Mouse (Mus musculus): Measurements from ENCODE around the gene Tmtc4. TPM values are rescaled to one million over a fixed set of nuclear protein-coding genes. Genes with fewer than 3 reads are reported as not detected.
A peak's percentile ranks its signal among the peaks of the same experiment; 100 is the strongest.

Gene Tmtc4
- total RNA-seq, 2 experiments from 2014 or later: 34.8 to 52.1 TPM

DNA sequence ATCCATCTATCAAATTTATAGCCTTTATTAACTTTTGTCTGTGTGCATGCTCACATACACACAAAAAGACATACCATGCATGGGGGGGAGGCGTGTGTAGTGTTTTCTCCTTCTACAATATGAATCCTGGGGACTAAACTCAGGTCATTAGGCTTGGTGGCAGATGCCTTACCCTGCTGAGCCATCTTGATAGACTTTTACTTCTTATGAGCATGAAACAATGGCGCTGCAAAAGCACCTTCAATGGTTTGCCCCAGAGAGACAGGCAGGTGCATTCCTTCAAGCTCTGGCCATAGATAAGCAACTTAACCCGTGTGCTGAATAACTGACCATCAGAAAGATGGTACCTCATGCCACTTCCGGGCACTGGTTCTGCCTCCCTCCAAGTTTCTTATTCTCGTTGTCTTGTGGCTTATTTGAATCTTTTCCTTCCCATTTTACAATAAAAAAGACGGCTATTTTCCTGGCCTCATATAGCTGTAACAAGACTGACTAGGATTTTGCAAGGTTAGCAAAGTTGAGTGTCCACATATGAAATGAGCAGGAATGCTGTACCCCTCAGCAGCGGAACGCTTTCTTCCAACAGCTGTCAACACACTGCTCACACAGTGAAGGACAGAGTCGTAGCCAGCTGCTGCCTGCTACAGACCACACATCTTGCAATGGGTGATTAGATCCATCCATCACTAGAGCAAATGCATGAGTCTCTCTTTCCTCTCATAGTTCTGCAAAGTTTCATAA lies 6.6 kb downstream of the Tmtc4 start:
- DNase-seq (ENCODE audit: extremely low spot score in 1 of 2, low spot score in 2 of 2): no peak

DNA sequence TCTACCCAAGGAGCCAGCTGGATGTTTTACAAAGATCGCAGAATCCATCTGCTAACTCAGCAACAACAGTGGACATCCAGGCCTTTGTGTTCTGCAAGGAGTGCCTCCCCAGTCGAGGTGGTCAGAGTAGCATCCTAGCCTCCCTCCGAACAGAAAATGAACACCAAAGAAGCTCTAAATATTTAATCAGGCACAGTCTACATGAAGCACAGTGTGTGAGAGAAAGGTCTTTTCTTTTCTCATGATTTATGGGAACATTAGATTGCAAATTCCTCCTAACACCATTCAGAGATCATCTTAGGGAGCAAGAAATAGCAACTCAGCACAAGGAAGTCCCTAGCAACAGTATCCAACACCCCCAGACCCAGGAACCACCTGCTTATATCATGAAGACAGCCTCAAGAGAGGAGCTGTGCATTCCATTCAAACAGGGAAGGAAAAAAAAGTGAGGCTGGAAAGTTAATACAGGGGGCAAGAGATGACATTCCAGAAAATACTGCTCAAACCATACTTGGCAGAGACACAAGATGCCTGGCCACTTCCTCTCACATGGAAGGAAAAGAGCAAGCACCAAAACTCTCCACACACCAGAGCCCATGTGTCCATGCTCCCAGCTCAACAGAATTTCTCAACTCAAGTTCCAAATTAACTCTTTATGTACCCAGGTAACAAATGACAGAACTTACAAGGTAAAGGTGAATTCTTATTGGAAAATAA lies 8.8 kb downstream of the Tmtc4 start:
- intact Hi-C loops (cut with DNase I): no loop called here
- DNase-seq (ENCODE audit: extremely low spot score in 1 of 2, low spot score in 2 of 2): no peak

More for the DNA sequence above, 6.6 kb downstream of the Tmtc4 start:
- intact Hi-C loops (cut with DNase I): no loop called here

DNA sequence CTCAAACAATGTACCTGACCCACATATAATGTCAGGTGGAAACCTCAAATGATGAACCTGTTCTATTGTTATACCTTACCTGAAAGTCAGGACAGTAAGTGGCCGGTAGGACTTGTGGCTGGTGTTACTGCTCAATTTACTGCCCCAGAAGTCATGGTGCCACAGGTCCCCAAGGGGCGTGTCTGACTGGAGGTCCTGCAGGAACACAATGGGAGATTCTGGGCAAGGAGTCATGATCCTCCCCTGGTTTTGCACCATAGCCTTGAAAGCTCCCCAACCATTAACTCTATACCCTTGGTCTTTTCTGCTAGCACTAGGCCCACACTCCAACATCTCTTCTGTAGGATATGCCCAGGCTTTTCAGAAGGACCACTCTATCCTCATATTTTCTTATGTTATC lies 10.7 kb downstream of the Tmtc4 start:
- DNase-seq (ENCODE audit: extremely low spot score in 1 of 2, low spot score in 2 of 2): no peak
- intact Hi-C loops (cut with DNase I): no loop called here

DNA sequence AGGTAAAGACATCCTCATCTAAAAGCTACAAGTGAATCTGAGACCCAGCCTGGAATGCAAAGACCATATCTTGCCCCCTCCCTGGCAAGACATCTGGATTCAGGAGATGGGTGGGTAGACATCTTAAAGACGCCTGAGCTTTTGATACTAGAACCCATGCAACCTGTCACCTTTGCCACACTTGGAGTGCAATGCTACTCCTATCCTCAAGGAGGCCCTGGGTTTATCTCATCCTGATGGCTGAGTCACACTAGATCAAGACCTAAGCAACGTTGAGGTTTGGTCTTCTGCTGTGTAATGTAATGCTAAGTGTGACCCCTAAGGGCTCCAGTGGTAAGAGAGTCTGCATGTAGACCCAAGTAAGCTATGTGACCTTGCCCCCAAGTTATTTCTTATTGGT lies 15.8 kb downstream of the Tmtc4 start:
- intact Hi-C loops (cut with DNase I): no loop called here
- DNase-seq (ENCODE audit: extremely low spot score in 1 of 2, low spot score in 2 of 2): no peak

DNA sequence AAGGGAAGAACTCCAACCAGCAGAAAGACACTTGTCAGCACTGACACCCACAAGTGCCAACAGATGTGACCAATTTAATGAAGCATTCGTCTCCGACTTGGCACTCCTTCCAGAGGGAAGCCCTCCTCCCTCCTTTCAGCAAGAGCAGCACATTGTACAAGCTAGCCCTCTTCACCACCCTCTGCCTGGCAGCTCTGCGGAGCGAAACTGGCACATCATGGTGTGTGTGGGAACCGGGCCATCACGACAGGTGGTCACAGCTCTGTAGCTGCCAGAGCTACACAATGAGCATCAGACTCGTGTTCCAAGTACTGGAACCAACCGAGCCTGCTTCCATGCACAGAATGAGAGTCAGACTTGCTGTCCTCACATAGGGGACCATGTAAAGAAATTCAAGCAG lies 25.9 kb downstream of the Tmtc4 start:
- DNase-seq (ENCODE audit: extremely low spot score in 1 of 2, low spot score in 2 of 2): peak; percentile 79 to 84
- intact Hi-C loops (cut with DNase I): no loop called here

DNA sequence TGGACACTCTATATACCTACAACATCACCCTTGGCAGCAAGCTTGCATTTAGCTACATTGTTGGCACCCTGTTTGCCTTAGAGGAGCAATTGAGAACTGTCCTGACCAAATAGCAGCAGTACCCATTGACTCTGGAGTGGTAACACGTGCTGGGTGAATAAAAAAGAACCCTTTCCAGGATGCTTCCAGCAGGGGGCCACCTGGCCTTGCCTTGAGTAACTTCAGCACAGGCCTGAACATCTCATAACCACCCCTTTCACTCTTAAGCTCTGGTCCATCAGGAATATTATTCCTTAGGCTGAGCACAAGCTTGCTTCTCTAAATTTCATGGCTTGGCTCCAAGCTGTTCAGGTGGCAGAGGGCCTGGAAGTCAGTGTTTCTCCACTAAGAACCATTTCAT lies 30.5 kb downstream of the Tmtc4 start:
- DNase-seq (ENCODE audit: extremely low spot score in 1 of 2, low spot score in 2 of 2): peak; percentile 58 to 62
- intact Hi-C loops (cut with DNase I): loop anchor here (5.0 kb wide), 1 partner anchor 289 kb away; no protein-coding TSS in a partner anchor

DNA sequence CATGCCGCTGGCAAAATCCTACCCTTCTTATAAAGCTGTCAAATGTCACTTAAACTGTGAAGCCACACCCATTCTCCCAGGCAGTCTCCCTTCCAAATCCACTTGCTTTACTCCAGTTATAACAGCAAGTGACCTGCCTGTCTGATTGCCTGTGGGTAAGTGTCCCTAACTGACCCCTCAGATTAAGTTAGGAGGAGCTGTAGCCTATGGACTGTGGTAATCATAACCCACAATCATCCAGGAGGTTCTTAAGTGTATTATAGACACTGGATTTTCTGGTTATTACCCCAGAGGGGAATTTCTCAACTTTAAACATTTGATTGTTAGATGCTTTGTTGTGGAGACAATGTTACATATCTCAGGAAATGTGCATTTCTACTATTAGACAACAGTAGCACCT lies 31.3 kb downstream of the Tmtc4 start:
- no peak for DNase-seq (ENCODE audit: extremely low spot score in 1 of 2, low spot score in 2 of 2)
- intact Hi-C loops (cut with DNase I): loop anchor here (5.0 kb wide), 1 partner anchor 290 kb away; no protein-coding TSS in a partner anchor

DNA sequence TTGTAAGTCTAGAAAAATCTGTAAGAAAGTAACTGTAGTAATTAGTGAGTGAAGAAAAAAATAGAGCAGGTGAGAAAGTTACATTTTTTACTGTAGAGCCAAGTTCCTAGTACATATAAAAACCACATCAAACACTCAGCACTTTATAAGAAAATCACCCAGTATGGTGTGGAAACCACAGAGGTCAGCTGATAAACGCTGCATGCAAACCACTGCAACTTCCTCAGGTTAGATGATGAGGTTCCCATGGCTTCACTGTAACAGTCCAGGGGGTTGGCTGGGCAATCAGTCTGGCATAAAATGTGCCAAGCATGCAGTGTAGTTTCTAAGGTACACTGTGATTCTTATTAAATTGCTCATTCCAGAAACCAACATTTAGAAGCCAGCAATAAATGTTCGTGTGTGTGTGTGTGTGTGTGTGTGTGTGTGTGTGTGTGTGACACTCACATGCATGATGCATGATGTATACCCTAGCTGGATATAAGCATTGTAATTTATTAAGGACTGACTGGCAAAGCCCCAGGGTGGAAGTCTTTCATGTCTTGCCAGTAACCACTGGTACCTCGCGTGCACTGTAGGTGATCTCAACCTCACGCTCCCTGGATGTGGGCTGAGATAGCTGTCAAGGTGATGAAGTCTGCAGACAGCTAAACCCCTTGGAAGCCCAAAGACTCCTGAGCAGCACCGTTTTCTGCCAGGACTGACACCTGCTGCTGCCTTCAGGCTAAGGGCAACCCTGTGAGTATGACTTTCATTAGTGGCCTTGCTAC lies 32.0 kb downstream of the Tmtc4 start:
- intact Hi-C loops (cut with DNase I): loop anchor here (5.0 kb wide), 1 partner anchor 290 kb away; no protein-coding TSS in a partner anchor
- no peak for DNase-seq (ENCODE audit: extremely low spot score in 1 of 2, low spot score in 2 of 2)

DNA sequence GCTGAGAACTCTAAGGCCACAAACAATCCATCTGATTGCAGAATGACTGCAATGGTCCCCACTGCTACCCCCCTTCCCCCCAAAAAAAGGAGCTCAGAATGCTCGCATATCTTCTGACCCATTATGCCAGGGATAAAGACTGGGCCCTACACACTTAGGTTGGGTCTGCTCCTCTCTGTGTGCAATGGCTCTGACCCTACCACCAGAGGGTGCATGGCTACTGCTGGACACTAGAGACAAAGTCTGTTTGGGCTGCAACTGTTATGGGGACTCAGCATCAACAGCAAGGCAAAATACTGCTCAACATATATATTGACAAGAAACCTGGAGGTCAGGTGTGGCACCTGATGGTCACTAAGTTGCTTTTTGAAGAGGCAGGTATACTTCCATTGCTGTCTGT lies 32.9 kb downstream of the Tmtc4 start:
- no peak for DNase-seq (ENCODE audit: extremely low spot score in 1 of 2, low spot score in 2 of 2)
- intact Hi-C loops (cut with DNase I): loop anchor here (5.0 kb wide), 1 partner anchor 291 kb away; no protein-coding TSS in a partner anchor

DNA sequence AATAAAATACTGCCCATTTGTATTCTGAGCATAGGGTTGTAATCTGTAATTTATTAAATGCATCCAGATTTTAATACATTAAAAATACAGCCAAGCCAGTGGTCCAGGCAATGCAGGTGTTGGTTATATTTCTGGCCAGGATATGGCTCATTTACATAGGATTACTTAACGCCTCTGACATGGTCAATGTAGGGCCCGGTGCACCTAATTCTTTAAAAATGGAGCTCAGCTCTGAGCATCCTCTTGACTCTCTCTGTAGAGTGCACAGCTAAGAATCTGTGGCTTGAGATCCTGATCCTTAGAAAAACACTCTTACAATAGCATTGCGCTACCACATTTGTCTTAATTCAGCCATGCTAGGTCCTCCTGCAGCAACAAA lies 40.4 kb downstream of the Tmtc4 start:
- DNase-seq (ENCODE audit: extremely low spot score in 1 of 2, low spot score in 2 of 2): no peak
- intact Hi-C loops (cut with DNase I): no loop called here

DNA sequence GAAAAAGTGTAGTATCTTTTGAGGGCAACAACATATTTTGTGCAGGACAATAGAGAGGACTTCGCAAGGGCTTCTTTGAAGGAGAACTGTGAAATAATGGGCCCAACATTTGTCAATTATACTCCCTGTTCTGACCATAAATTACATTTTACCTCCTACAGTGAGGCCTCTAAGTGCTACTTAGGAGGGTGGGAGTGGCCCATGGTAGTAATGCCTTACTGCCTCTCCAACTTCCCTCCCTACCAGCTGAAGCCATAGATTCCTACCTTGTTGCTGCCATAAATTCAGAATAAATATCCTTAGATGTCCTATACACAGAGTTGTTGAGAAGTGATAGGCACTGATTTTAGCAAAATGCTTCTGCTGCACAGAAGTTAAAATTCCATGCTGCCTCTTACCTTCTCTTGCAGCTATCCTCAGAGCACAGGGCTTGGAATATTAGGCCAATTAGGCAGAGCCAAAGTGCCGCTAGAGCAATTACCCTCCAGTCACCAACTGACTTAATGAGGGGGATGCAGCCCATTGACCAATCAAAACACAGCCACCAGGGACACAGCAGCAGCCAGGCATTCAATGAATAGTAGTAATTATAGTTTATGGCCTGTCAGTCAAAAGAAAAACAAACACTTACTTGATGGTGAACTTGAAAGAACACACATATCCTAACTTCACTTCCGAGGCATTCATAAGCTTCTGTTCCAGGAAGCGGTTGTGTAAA lies 40.9 kb downstream of the Tmtc4 start:
- no peak for DNase-seq (ENCODE audit: extremely low spot score in 1 of 2, low spot score in 2 of 2)
- intact Hi-C loops (cut with DNase I): no loop called here

DNA sequence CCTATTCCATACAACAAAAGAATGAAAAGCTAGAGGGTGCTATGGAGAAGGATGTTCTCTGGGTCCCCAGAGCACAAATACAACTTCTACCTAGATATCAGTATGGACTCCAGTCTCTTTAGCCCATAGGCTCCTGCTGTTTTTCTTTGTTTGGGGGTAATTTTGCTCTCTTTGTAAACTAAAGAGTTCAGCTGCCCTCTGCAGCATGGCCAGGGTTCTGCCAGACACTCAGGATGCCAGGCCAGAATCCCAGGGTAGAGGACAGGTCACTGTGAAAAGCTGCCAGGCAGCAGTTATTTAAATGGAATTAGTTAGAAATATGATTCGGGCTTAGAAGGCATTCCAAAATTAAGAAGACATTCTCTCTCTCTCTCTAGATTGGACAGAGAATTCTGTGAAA lies 47.4 kb downstream of the Tmtc4 start:
- DNase-seq (ENCODE audit: extremely low spot score in 1 of 2, low spot score in 2 of 2): no peak

DNA sequence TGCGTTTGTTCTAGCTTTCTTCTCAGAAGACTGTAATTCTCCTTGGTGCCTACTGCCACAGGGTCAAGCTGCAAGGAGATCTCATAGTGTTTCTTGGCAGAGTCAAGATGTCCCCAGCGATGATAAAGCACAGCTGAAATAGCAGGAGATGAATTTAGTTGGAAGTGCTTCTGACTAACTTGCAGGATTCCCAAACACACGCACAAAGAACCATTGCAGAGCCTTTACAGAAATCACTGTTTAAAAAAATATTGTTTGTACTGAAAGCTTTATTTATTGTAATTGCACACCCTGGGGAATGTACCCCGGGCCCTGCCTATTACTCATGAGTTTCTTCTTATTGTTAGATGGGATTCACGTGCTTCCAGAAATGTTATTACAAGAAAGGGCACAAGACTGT lies 63.8 kb downstream of the Tmtc4 start:
- intact Hi-C loops (cut with DNase I): no loop called here
- peak in 1 of 2 experiments; percentile 28 for DNase-seq (ENCODE audit: extremely low spot score in 1 of 2, low spot score in 2 of 2)

More for the DNA sequence above, 47.4 kb downstream of the Tmtc4 start:
- intact Hi-C loops (cut with DNase I): no loop called here

DNA sequence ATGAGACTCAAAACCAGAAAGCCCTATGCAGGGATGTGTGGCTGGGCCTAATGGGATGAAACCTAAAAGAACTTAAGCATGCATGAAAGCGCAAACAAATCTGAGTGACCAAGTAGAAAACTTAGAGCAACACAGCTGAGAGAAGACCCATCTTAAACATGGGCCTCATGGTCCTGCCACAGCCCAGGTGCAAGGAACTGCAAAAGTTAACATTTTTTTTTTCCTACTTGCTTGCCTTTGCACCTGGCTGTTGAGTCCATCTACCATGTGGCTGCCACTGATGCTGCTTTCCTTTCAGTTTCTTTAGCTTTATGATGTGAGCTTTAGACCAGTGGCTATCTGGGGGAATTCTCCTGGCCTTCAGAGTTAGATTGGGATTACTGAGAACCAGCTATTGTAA lies 66.2 kb downstream of the Tmtc4 start:
- DNase-seq (ENCODE audit: extremely low spot score in 1 of 2, low spot score in 2 of 2): no peak
- intact Hi-C loops (cut with DNase I): no loop called here

DNA sequence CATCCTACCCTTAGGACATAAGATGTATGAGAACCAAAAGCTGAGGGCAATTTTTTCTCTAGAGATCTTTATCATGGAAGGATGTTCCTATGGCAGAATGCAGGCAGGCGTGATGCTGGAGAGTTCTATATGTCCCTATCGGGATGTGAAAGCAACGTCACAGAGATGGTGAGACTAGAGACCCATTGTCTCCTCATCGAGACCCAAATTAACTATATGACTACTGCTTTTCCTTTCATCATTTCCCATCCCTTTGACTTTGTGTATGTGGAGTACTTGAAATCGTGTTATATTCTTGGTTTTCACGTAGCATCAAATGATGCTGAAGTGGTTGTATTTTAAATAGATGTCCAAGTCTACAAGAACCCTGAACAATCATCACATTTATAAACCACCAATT lies 70.2 kb downstream of the Tmtc4 start, which contains the start of gene Ggact:
Gene Ggact, minus strand, starts transcription at position 101 of the 400 bp plus-strand sequence.
- no peak for DNase-seq (ENCODE audit: extremely low spot score in 1 of 2, low spot score in 2 of 2)
- intact Hi-C loops (cut with DNase I): no loop called here

DNA sequence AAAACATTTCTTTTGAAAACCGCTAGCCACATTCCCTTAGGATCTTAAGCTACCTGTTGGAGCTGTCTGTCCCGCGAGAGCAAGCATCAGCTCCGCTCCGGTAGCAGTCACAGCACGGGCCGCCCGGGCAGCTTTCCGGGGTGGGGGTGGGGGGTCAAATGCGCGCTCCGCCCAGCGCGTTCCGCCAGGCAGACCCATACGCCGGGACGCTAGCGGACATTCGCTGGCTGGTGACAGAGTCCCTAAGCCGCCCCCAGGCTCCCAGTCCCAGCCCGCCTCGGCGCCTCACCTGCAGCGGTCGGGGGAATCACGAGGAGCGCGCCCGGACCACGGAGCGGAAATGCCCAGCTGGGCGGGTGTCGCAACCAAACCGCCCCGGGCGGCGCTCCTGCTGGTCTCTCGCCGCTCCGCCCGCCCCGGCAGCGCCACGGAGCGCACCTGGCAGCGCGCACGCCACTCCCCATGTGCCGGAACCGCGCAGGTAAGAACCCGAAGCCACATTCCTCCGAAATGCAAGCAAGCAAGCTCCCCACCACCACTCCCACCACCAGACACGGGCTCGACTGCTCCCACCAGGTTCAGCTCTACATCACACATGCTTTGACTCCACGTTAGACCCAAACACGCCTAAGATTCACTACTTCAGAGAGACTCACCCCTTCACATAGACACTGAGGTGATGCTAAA lies 70.9 kb downstream of the Tmtc4 start:
- intact Hi-C loops (cut with DNase I): no loop called here
- peak in 1 of 2 experiments; percentile 82 for DNase-seq (ENCODE audit: extremely low spot score in 1 of 2, low spot score in 2 of 2)

DNA sequence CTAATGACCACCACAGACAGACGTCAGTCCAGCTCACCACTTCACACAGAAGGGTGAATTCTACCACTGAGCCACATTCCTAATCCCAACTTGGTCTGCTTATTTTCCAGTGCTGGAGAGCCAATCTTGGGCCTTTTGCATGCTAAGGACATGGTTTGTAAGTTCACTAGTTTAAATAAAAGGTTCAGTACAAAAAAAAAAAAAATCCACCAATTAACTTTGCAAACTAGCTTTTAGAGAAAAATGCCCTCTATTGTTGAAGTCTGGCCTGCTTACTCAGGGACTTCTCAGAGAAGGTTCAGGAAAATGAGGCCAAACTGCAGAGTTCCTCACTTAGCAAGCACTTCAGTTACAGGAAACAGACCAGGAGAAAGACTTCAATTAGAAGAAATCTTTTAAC lies 71.7 kb downstream of the Tmtc4 start:
- intact Hi-C loops (cut with DNase I): no loop called here
- DNase-seq (ENCODE audit: extremely low spot score in 1 of 2, low spot score in 2 of 2): no peak

DNA sequence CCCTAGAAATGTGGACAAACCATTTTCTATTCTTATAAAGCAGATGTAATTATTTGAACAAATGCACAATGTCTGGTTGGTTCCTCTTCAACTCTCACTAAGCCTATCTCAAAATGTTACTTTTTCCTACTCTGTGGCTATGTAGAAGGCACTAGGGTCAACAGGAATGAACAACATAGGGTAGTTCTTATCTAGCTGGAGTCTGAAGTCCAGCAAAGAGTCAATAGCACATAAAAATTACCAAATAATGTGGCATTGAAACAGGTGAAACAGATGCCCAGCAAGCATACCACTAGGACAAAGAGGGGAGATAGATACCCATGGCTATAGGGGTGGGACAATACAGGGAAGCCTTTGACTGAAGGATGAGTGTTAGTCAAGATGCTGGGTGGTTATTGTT lies 72.6 kb downstream of the Tmtc4 start:
- DNase-seq (ENCODE audit: extremely low spot score in 1 of 2, low spot score in 2 of 2): no peak
- intact Hi-C loops (cut with DNase I): no loop called here

Measured in left cerebral cortex, postnatal 10 days (tissue).